ENCODE assay signal across 27 mouse cellular contexts in the genomic region with DNA sequence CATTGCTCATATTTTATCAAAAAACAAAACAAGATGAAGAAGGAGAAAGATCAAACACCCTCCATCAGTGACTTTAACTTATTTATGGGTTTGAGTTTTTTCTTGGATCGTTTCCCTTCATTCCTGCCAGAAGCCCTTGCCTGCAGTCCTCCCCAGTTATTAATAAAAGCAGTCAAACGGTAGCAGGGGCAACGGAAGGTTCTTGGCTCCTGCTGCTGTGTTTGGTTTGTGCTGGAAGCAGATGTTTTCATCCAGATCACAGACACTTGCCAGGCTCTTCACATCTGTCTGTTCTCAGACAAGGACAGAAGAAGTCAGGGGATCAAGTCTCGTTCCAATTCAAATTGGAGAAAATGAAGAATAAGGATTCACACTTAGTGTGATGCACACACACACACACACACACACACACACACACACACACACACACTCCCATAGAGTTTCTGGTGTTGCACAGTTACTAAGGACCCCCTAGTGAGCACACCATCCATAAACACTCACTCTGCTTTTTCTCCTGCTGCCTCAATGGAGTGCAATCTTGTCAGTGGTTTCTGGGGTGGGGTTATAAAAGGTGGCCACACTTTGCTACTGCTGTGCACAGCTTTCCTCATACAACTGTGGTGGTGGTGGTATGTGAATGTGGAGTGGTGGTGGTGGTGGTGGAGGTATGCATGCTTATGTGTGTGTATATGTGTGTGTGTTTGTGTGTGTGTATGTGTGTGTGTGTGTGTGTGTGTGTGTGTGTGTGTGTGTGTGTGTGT.
DNase-seq lines count a peak whose midpoint lies in the region; ATAC-seq and TF ChIP-seq lines count a peak whose summit lies in the region.
"Had no signal": no experiment of that assay in that cellular context is flagged by ENCODE, and none has a peak within 500 bp of the region (broad histone marks: within the 10 kb centered on the region; RNA-seq: fewer than 3 reads in every experiment).

No protein-coding gene starts in this region.

- ATAC-seq in embryonic facial prominence, embryonic 14.5 days (ENCODE audit: low read depth) = no peak
- 0 out of 2 replicates have a peak, but pooled peaks have one; percentile 42 for ATAC-seq in lung, embryonic 15.5 days (ENCODE audit: borderline replicate concordance, extremely low read depth, low FRiP score, low TSS enrichment)
- ATAC-seq in limb, embryonic 14.5 days (ENCODE audit: low FRiP score, low read depth) = no peak
- ATAC-seq: forebrain, embryonic 14.5 days; liver, embryonic 12.5 days; lung, postnatal 0 days had no signal

- no peaks in the 10 kb centered on the region for H3K36me3 ChIP-seq in embryonic facial prominence, embryonic 14.5 days (ENCODE audit: control insufficient read depth, insufficient read depth, low read length)
- H3K36me3 ChIP-seq in embryonic facial prominence, embryonic 10.5 days (replicated peaks) = no peaks in the 10 kb centered on the region
- no peaks in the 10 kb centered on the region for H3K36me3 ChIP-seq in lung, embryonic 15.5 days
- H3K36me3 ChIP-seq in limb, embryonic 14.5 days (ENCODE audit: control insufficient read depth, insufficient read depth, low read length) = no peaks in the 10 kb centered on the region
- H3K36me3 ChIP-seq: hindbrain, embryonic 13.5 days; limb, embryonic 12.5 days; liver, embryonic 12.5 days; midbrain, embryonic 10.5 days; neural tube, embryonic 12.5 days had no signal

- H3K4me1 ChIP-seq in embryonic facial prominence, embryonic 14.5 days (ENCODE audit: control insufficient read depth, insufficient read depth, low read length) = peaks cover 15% of the 10 kb centered on the region
- H3K4me1 ChIP-seq in embryonic facial prominence, embryonic 10.5 days = peaks cover 17% of the 10 kb centered on the region
- 0 out of 2 replicates have a peak, but pooled peaks cover 7% of the 10 kb centered on the region for H3K4me1 ChIP-seq in lung, embryonic 15.5 days
- H3K4me1 ChIP-seq in limb, embryonic 14.5 days (ENCODE audit: control insufficient read depth, insufficient read depth, low read length) = peaks cover 21% of the 10 kb centered on the region
- H3K4me1 ChIP-seq: hindbrain, embryonic 13.5 days; liver, embryonic 12.5 days; midbrain, embryonic 10.5 days; neural tube, embryonic 12.5 days had no signal

- no peak overlapping the region for H3K27ac ChIP-seq in embryonic facial prominence, embryonic 14.5 days (replicated peaks; ENCODE audit: low read depth, low read length)
- no peak overlapping the region for H3K27ac ChIP-seq in embryonic facial prominence, embryonic 10.5 days (replicated peaks)
- H3K27ac ChIP-seq in lung, embryonic 15.5 days = no peak overlapping the region
- no peak overlapping the region for H3K27ac ChIP-seq in limb, embryonic 14.5 days (replicated peaks; ENCODE audit: low read depth, low read length)
- H3K27ac ChIP-seq: hindbrain, embryonic 13.5 days; limb, embryonic 12.5 days; liver, embryonic 12.5 days; midbrain, embryonic 10.5 days; neural tube, embryonic 12.5 days had no signal

- H3K27me3 ChIP-seq in embryonic facial prominence, embryonic 14.5 days (replicated peaks; ENCODE audit: control insufficient read depth, insufficient read depth, low read length) = no peaks in the 10 kb centered on the region
- H3K27me3 ChIP-seq in embryonic facial prominence, embryonic 10.5 days (replicated peaks; ENCODE audit: low read depth, poor library complexity, severe bottlenecking) = no peaks in the 10 kb centered on the region
- H3K27me3 ChIP-seq in lung, embryonic 15.5 days = no peaks in the 10 kb centered on the region
- H3K27me3 ChIP-seq in limb, embryonic 14.5 days (ENCODE audit: control insufficient read depth, insufficient read depth, low read length) = no peaks in the 10 kb centered on the region
- H3K27me3 ChIP-seq: CH12.LX; hindbrain, embryonic 13.5 days; liver, embryonic 12.5 days; neural tube, embryonic 12.5 days had no signal

- 39% methylated on average over 4 of the region's 4 CpGs for WGBS in embryonic facial prominence, embryonic 14.5 days
- WGBS in embryonic facial prominence, embryonic 10.5 days = 68% methylated on average over 4 of the region's 4 CpGs
- 25% methylated on average over 4 of the region's 4 CpGs for WGBS in lung, embryonic 15.5 days
- 21% methylated on average over 4 of the region's 4 CpGs for WGBS in limb, embryonic 14.5 days

- H3K9ac ChIP-seq in embryonic facial prominence, embryonic 14.5 days (ENCODE audit: low read depth, low read length) = no peak overlapping the region
- no peak overlapping the region for H3K9ac ChIP-seq in lung, embryonic 15.5 days
- no peak overlapping the region for H3K9ac ChIP-seq in limb, embryonic 14.5 days (ENCODE audit: low read depth, low read length, severe bottlenecking)
- H3K9ac ChIP-seq: hindbrain, embryonic 13.5 days; limb, embryonic 12.5 days; liver, embryonic 12.5 days; neural tube, embryonic 12.5 days had no signal

- H3K4me3 ChIP-seq in embryonic facial prominence, embryonic 14.5 days (ENCODE audit: low read depth, low read length) = no peak overlapping the region
- H3K4me3 ChIP-seq in embryonic facial prominence, embryonic 10.5 days = no peak overlapping the region
- no peak overlapping the region for H3K4me3 ChIP-seq in lung, embryonic 15.5 days
- no peak overlapping the region for H3K4me3 ChIP-seq in limb, embryonic 14.5 days (replicated peaks; ENCODE audit: low read length)
- H3K4me3 ChIP-seq: hindbrain, embryonic 13.5 days; limb, embryonic 12.5 days; liver, embryonic 12.5 days; midbrain, embryonic 10.5 days; myocyte; neural tube, embryonic 12.5 days had no signal

- no peak for TF ChIP-seq POLR2A in limb, embryonic 14.5 days (IDR thresholded peaks at IDR 0.05; ENCODE audit: borderline replicate concordance, extremely low read depth, insufficient read depth, insufficient read length)

- DNase-seq in embryonic facial prominence, embryonic 14.5 days (ENCODE audit: low spot score) = peak; percentile 29
- DNase-seq in embryonic facial prominence, embryonic 10.5 days (ENCODE audit: low spot score) = no peak
- peak; percentile 15 for DNase-seq in kidney, postnatal 10 days
- DNase-seq in kidney, adult 9 months = no peak
- DNase-seq in lung, postnatal 36 days = no peak
- DNase-seq in limb, embryonic 14.5 days (ENCODE audit: low spot score) = peak; percentile 50
- DNase-seq: adrenal gland, adult 8-10 months; cerebellum, adult 2 months; cerebellum, postnatal 25 days; gastrocnemius, postnatal 14 days; heart, adult 18-20 months; heart, postnatal 4 days; kidney, adult 11 months; right cerebral cortex, adult 18-20 months; spleen, adult 18-20 months; thymus, postnatal 14 days had no signal

- H3K4me2 ChIP-seq in embryonic facial prominence, embryonic 14.5 days (ENCODE audit: low read depth, low read length) = no peak overlapping the region
- no peak overlapping the region for H3K4me2 ChIP-seq in lung, embryonic 15.5 days
- H3K4me2 ChIP-seq in limb, embryonic 14.5 days (replicated peaks; ENCODE audit: low read depth, low read length, severe bottlenecking) = no peak overlapping the region
- H3K4me2 ChIP-seq: heart, embryonic 11.5 days; hindbrain, embryonic 13.5 days; limb, embryonic 12.5 days; liver, embryonic 12.5 days; neural tube, embryonic 12.5 days had no signal

- H3K9me3 ChIP-seq in embryonic facial prominence, embryonic 14.5 days (ENCODE audit: control insufficient read depth, low read length) = peaks cover 8% of the 10 kb centered on the region; the same call in 1 of the 2 replicates
- H3K9me3 ChIP-seq in embryonic facial prominence, embryonic 10.5 days = peaks cover 10% of the 10 kb centered on the region; the same call in 1 of the 2 replicates
- H3K9me3 ChIP-seq in lung, embryonic 15.5 days = no peaks in the 10 kb centered on the region
- 0 out of 2 replicates have a peak, but pooled peaks cover 6% of the 10 kb centered on the region for H3K9me3 ChIP-seq in limb, embryonic 14.5 days (ENCODE audit: control insufficient read depth, low read length)
- H3K9me3 ChIP-seq: hindbrain, embryonic 13.5 days; liver, embryonic 12.5 days; neural tube, embryonic 12.5 days had no signal

Comparison
In these comparisons a context has a peak if more than half of its experiments do, and no peak if none do; other contexts are left out.
1. DNase-seq: peak in embryonic facial prominence, embryonic 14.5 days (single experiment), kidney, postnatal 10 days (single experiment) and limb, embryonic 14.5 days (single experiment); none in embryonic facial prominence, embryonic 10.5 days (single experiment), kidney, adult 9 months (single experiment) and lung, postnatal 36 days (single experiment).